Mouse (Mus musculus) neural tube, embryonic 12.5 days (tissue): ENCODE measurements around the gene Abcd3. TPM values are rescaled to one million over a fixed set of nuclear protein-coding genes. Genes with fewer than 3 reads are reported as not detected.
"Not testable (repeated sequence)": the region's sequence is repeated elsewhere in the genome, so short reads cannot be mapped to it uniquely, and the experiment has no call there.

Experiments used
- ATAC-seq: fragments of 200-750 bp; cut with Nextera tagmentation; 2 replicates; pipeline ENCODE4 v1.8.0; 2017; ENCODE audit warnings: low read depth, mild to moderate bottlenecking, moderate TSS enrichment, moderate library complexity; ENCODE audit not compliant: low FRiP score
- H3K27ac ChIP-seq: fragments of 300-500 bp; sonication (generic); 2 replicates; pipeline ENCODE4 v1.5.1; 2016
- H3K27me3 ChIP-seq: fragments of 300-500 bp; sonication (generic); replicated peaks from 2 replicates; pipeline ENCODE4 v1.6.1; 2016; ENCODE audit warnings: mild to moderate bottlenecking
- H3K36me3 ChIP-seq: fragments of 300-500 bp; sonication (generic); 2 replicates; pipeline ENCODE4 v1.6.1; 2016; ENCODE audit warnings: mild to moderate bottlenecking
- H3K4me1 ChIP-seq: fragments of 300-500 bp; sonication (generic); 2 replicates; pipeline ENCODE4 v1.6.1; 2016
- H3K4me2 ChIP-seq: fragments of 300-500 bp; sonication (generic); replicated peaks from 2 replicates; pipeline ENCODE4 v1.6.1; 2016; ENCODE audit warnings: mild to moderate bottlenecking
- H3K4me3 ChIP-seq: fragments of 300-500 bp; sonication (generic); 2 replicates; pipeline ENCODE4 v1.5.1; 2016
- H3K9ac ChIP-seq: fragments of 300-500 bp; sonication (generic); 2 replicates; pipeline ENCODE4 v1.6.1; 2016; ENCODE audit warnings: mild to moderate bottlenecking
- H3K9me3 ChIP-seq: fragments of 300-500 bp; sonication (generic); 2 replicates; pipeline ENCODE4 v1.6.1; 2016; ENCODE audit warnings: mild to moderate bottlenecking
- WGBS: fragments of 180-500 bp; shearing (Covaris S2); methylation state at CpG from one replicate; pipeline ENCODE4 v1.1.7; 2016; 5-methylcytosine and 5-hydroxymethylcytosine counted together
- polyA plus RNA-seq: library from polyadenylated mRNA; unstranded; fragments of >200 nt; fragmentation: Nextera tagmentation; extraction: Ambion mirVana; gene quantifications from 2 replicates; pipeline ENCODE4 v1.2.1, GENCODE M21; 2016

Gene Abcd3
- polyA plus RNA-seq, 1 experiment from 2014 or later: 67.1 TPM

DNA sequence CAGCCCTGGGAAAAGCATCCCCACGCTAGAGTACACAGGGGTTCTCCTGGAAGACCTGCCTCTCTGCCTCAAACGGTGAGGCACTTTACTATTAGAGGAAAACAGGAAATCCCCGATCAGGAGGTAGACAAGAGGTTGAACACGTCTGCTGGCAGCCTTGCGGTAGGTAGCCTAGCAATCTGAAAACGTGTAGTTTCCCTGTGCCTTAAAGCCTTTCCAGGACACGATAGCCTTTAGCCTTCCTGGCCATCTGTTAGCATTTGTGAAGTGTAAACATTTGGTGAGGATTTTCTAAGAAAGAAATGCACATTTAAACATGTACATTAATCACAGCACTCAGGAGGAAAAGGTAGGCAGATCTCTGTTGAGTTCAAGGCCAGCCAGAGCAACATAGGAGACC is 56.7 kb downstream of the Abcd3 start:
- Histone ChIP-seq H3K4me2 (no peak overlapping the region), H3K27me3 (no peaks in the 10 kb centered on the region), H3K36me3 (peaks cover 7% of the 10 kb centered on the region; the same call in 1 of the 2 replicates), H3K4me3 (no peak overlapping the region), H3K9me3 (no peaks in the 10 kb centered on the region), H3K9ac (no peak overlapping the region), H3K4me1 (peaks cover 5% of the 10 kb centered on the region; the same call in 1 of the 2 replicates), H3K27ac (no peak overlapping the region)
- no peak for ATAC-seq
- WGBS: 81% methylated on average over 7 of the region's 7 CpGs

GRCm38 (mm10) chr3:121755152-121755551 is 60.0 kb downstream of the Abcd3 start:
- peaks cover 5% of the 10 kb centered on the region; the same call in 1 of the 2 replicates for H3K4me1 ChIP-seq
- H3K9ac ChIP-seq: no peak overlapping the region
- WGBS: 34% methylated on average over 3 of the region's 3 CpGs
- no peak overlapping the region for H3K4me2 ChIP-seq
- H3K36me3 ChIP-seq: peaks cover 7% of the 10 kb centered on the region; the same call in 1 of the 2 replicates
- no peak overlapping the region for H3K27ac ChIP-seq
- H3K27me3 ChIP-seq: no peaks in the 10 kb centered on the region
- no peak overlapping the region for H3K4me3 ChIP-seq
- ATAC-seq: no peak
- no peaks in the 10 kb centered on the region for H3K9me3 ChIP-seq

- ATAC-seq, H3K9ac ChIP-seq, H3K4me3 ChIP-seq, H3K27me3 ChIP-seq, H3K27ac ChIP-seq, H3K36me3 ChIP-seq, H3K4me2 ChIP-seq, H3K4me1 ChIP-seq, H3K9me3 ChIP-seq: not testable (repeated sequence)
- 86% methylated on average over 10 of the region's 10 CpGs for WGBS
Measured at GRCm38 (mm10) chr3:121754319-121755090, 60.6 kb downstream of the Abcd3 start.

DNA sequence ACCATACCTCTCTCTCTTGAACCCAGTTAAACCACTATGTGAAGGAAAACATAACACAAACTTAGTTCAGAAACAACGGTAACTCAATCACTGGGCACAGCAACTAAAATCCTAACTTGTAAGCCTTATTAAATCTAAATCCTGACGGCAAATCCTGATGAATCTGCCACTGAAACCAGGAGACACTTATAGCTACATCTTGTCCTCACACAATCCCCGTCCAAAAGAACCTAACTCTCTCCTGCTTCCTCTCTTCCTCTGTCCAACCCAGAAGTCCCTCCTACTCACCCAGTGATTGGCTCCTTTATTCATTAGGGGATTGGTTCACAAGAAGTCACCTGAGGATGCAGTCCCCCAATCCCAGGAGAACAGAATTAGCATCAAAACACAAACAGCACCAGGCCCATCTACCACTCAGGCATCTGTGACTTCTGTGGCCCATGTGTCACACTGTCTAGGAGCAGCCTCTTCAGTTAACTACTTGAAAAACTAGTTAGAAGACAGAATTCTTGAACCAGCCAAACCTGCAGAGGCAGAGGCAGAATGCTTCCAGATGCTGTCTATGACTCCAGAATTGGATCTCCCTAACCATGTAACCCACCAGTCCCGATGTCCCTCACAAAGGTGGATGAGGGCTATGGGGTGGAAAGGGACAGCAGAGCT is 73.8 kb downstream of the Abcd3 start:
- WGBS: 89% methylated on average over 4 of the region's 4 CpGs

GRCm38 (mm10) chr3:121739489-121740213 is 75.5 kb downstream of the Abcd3 start:
- 74% methylated on average over 17 of the region's 17 CpGs for WGBS
- Histone ChIP-seq H3K9ac (no peak overlapping the region), H3K27me3 (no peaks in the 10 kb centered on the region), H3K36me3 (no peaks in the 10 kb centered on the region), H3K4me2 (no peak overlapping the region), H3K9me3 (no peaks in the 10 kb centered on the region), H3K27ac (no peak overlapping the region), H3K4me3 (no peak overlapping the region), H3K4me1 (peaks cover 5% of the 10 kb centered on the region; the same call in 1 of the 2 replicates)
- no peak for ATAC-seq

More for the DNA sequence above, 73.8 kb downstream of the Abcd3 start:
- not testable (repeated sequence) for H3K9me3 ChIP-seq, H3K9ac ChIP-seq, H3K4me3 ChIP-seq, H3K27ac ChIP-seq, H3K4me2 ChIP-seq, ATAC-seq, H3K27me3 ChIP-seq, H3K36me3 ChIP-seq, H3K4me1 ChIP-seq

GRCm38 (mm10) chr3:121738742-121739342 is 76.3 kb downstream of the Abcd3 start:
- WGBS: 82% methylated on average over 9 of the region's 9 CpGs
- H3K27ac ChIP-seq: no peak overlapping the region
- H3K4me3 ChIP-seq: no peak overlapping the region
- no peak overlapping the region for H3K4me2 ChIP-seq
- peaks cover 5% of the 10 kb centered on the region; the same call in 1 of the 2 replicates for H3K4me1 ChIP-seq
- H3K9me3 ChIP-seq: no peaks in the 10 kb centered on the region
- no peaks in the 10 kb centered on the region for H3K27me3 ChIP-seq
- H3K36me3 ChIP-seq: 0 out of 2 replicates have a peak, but pooled peaks cover 5% of the 10 kb centered on the region
- no peak overlapping the region for H3K9ac ChIP-seq
- ATAC-seq: no peak

GRCm38 (mm10) chr3:121737901-121738300 is 77.2 kb downstream of the Abcd3 start:
- Histone ChIP-seq H3K9me3 (no peaks in the 10 kb centered on the region), H3K4me3 (no peak overlapping the region), H3K4me1 (peaks cover 5% of the 10 kb centered on the region; the same call in 1 of the 2 replicates), H3K36me3 (peaks cover 5% of the 10 kb centered on the region; the same call in 1 of the 2 replicates), H3K27ac (no peak overlapping the region), H3K9ac (no peak overlapping the region), H3K4me2 (no peak overlapping the region), H3K27me3 (no peaks in the 10 kb centered on the region)
- WGBS: 73% methylated on average over 2 of the region's 2 CpGs
- no peak for ATAC-seq

GRCm38 (mm10) chr3:121737453-121737852 is 77.6 kb downstream of the Abcd3 start:
- Histone ChIP-seq H3K27ac (no peak overlapping the region), H3K9ac (no peak overlapping the region), H3K36me3 (peaks cover 8% of the 10 kb centered on the region; the same call in 1 of the 2 replicates), H3K4me3 (no peak overlapping the region), H3K4me1 (peaks cover 5% of the 10 kb centered on the region; the same call in 1 of the 2 replicates), H3K27me3 (no peaks in the 10 kb centered on the region), H3K9me3 (no peaks in the 10 kb centered on the region), H3K4me2 (no peak overlapping the region)
- 13% methylated on average over 1 of the region's 1 CpGs for WGBS
- no peak for ATAC-seq

GRCm38 (mm10) chr3:121736025-121736744 is 78.9 kb downstream of the Abcd3 start:
- ATAC-seq: peak; percentile 91
- peaks cover 16% of the 10 kb centered on the region; the same call in 1 of the 2 replicates for H3K36me3 ChIP-seq
- no peak overlapping the region for H3K27ac ChIP-seq
- no peaks in the 10 kb centered on the region for H3K9me3 ChIP-seq
- no peak overlapping the region; the same call in 1 of the 2 replicates for H3K4me2 ChIP-seq
- WGBS: 37% methylated on average over 18 of the region's 18 CpGs
- H3K9ac ChIP-seq: no peak overlapping the region
- no peak overlapping the region for H3K4me3 ChIP-seq
- no peaks in the 10 kb centered on the region for H3K27me3 ChIP-seq
- H3K4me1 ChIP-seq: peaks cover 5% of the 10 kb centered on the region; the same call in 1 of the 2 replicates

GRCm38 (mm10) chr3:121735542-121735941 is 79.6 kb downstream of the Abcd3 start:
- no peak overlapping the region for H3K4me3 ChIP-seq
- H3K27ac ChIP-seq: no peak overlapping the region
- peaks cover 16% of the 10 kb centered on the region; the same call in 1 of the 2 replicates for H3K36me3 ChIP-seq
- H3K9ac ChIP-seq: no peak overlapping the region
- peaks cover 5% of the 10 kb centered on the region; the same call in 1 of the 2 replicates for H3K4me1 ChIP-seq
- WGBS: 78% methylated on average over 7 of the region's 7 CpGs
- no peak overlapping the region for H3K4me2 ChIP-seq
- H3K9me3 ChIP-seq: no peaks in the 10 kb centered on the region
- no peak for ATAC-seq
- no peaks in the 10 kb centered on the region for H3K27me3 ChIP-seq

DNA sequence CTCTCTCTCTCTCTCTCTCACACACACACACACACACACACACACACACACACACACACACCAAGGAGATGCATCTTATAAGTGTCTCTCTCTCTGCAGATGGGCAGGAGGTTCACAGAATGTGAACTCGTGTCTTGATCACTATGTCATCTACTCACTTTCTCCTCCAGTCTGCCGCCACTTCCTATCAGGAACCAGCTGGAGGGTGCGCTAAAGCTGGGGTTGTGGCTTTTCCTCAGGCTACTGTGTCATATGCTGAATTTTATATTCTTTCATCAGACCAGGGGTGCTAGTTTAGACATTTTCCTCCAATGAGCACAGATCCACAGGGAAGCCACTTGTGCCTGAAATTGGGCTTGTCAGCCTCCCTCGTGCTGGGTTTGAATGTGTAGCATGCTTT is 85.4 kb downstream of the Abcd3 start:
- Histone ChIP-seq H3K9me3 (no peaks in the 10 kb centered on the region), H3K9ac (no peak overlapping the region), H3K4me3 (no peak overlapping the region), H3K4me2 (no peak overlapping the region), H3K27ac (no peak overlapping the region), H3K4me1 (peaks cover under 1% of the 10 kb centered on the region; the same call in 1 of the 2 replicates), H3K36me3 (peaks cover 24% of the 10 kb centered on the region), H3K27me3 (no peaks in the 10 kb centered on the region)
- WGBS: 86% methylated on average over 4 of the region's 4 CpGs
- ATAC-seq: no peak
